Mouse (Mus musculus) liver, embryonic 13.5 days (tissue): ENCODE results near the gene Nck2. TPM values are rescaled to one million over a fixed set of nuclear protein-coding genes. Genes with fewer than 3 reads are reported as not detected.

Experiments
- ATAC-seq: fragments of 200-750 bp; cut with Nextera tagmentation; 2 replicates; pipeline ENCODE4 v1.8.0; 2017; ENCODE audit warnings: low read depth, mild to moderate bottlenecking, moderate number of reproducible peaks, moderate library complexity
- DNase-seq: peaks from one replicate; pipeline ENCODE4 v3.0.0; 2022
- H3K27ac ChIP-seq: fragments of 300-500 bp; sonication (generic); 2 replicates; pipeline ENCODE4 v1.5.1; 2015; ENCODE audit warnings: moderate library complexity, mild to moderate bottlenecking, inconsistent platforms
- H3K27me3 ChIP-seq: fragments of 300-500 bp; sonication (generic); 2 replicates; pipeline ENCODE4 v1.6.1; 2015; ENCODE audit warnings: mild to moderate bottlenecking, inconsistent platforms
- H3K36me3 ChIP-seq: fragments of 300-500 bp; sonication (generic); 2 replicates; pipeline ENCODE4 v1.6.1; 2015; ENCODE audit warnings: mild to moderate bottlenecking, inconsistent platforms
- H3K4me1 ChIP-seq: fragments of 300-500 bp; sonication (generic); replicated peaks from 2 replicates; pipeline ENCODE4 v1.6.1; 2015; ENCODE audit warnings: inconsistent platforms
- H3K4me2 ChIP-seq: fragments of 300-500 bp; sonication (generic); 2 replicates; pipeline ENCODE4 v1.6.1; 2015; ENCODE audit warnings: inconsistent platforms, mild to moderate bottlenecking, moderate library complexity
- H3K4me3 ChIP-seq: fragments of 300-500 bp; sonication (generic); replicated peaks from 2 replicates; pipeline ENCODE4 v1.5.1; 2015; ENCODE audit warnings: mild to moderate bottlenecking, inconsistent platforms
- H3K9ac ChIP-seq: fragments of 300-500 bp; sonication (generic); 2 replicates; pipeline ENCODE4 v1.6.1; 2015; ENCODE audit warnings: mild to moderate bottlenecking, inconsistent platforms
- H3K9me3 ChIP-seq: fragments of 300-500 bp; sonication (generic); replicated peaks from 2 replicates; pipeline ENCODE4 v1.6.1; 2016; ENCODE audit warnings: inconsistent platforms
- WGBS: fragments of 180-500 bp; shearing (Covaris S2); methylation state at CpG from one replicate; pipeline ENCODE4 v1.1.7; 2015; ENCODE audit not compliant: insufficient replicate concordance; 5-methylcytosine and 5-hydroxymethylcytosine counted together
- polyA plus RNA-seq: library from polyadenylated mRNA; unstranded; fragments of >200 nt; fragmentation: Nextera tagmentation; extraction: Ambion mirVana; gene quantifications from 2 replicates; pipeline ENCODE4 v1.2.1, GENCODE M21; 2015

The Nck2 gene
- polyA plus RNA-seq, 1 experiment from 2014 or later = 10.5 TPM

DNA sequence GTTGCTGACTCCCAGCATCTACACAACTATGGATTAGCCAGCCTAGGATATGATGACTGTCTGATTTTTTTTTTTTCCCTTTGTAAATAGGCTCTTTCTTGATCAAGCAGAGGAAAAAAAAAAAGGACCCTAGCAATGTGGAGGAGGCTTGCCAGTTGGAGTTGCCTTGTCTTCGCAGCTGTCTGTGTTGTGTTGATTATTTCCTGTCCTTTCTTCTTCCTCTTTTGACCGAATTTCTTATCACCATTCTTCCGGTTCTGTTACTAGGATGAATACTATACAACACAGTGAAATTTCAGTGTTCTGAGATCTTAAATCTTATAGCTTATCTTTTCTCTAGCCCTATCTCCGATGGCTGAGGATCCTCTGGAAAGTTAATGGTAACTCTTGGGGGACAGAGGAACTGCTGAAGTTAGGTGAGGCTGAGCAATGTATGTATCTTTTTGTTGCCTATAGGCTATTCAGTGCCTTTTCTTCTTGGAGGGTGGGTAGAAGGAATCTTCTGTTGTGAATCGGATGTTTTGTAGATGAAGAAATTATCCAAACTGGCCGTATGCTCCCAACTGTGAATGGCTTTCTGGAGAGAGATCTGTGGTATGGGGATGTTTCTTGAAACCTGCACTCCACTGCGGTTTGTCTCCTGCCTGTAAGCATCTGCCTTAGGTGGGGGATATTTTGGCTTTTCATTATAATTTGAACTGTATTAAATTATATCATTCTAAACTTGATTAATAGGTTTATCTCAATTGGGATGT lies 12.8 kb downstream of the Nck2 start:
- Histone ChIP-seq H3K4me2 (no peak overlapping the region), H3K36me3 (no peaks in the 10 kb centered on the region), H3K27me3 (no peaks in the 10 kb centered on the region), H3K9ac (no peak overlapping the region), H3K4me1 (peaks cover 77% of the 10 kb centered on the region), H3K27ac (no peak overlapping the region), H3K4me3 (no peak overlapping the region), H3K9me3 (no peaks in the 10 kb centered on the region)
- DNase-seq (no peak), ATAC-seq (no peak)
- 24% methylated on average over 7 of the region's 7 CpGs for WGBS

DNA sequence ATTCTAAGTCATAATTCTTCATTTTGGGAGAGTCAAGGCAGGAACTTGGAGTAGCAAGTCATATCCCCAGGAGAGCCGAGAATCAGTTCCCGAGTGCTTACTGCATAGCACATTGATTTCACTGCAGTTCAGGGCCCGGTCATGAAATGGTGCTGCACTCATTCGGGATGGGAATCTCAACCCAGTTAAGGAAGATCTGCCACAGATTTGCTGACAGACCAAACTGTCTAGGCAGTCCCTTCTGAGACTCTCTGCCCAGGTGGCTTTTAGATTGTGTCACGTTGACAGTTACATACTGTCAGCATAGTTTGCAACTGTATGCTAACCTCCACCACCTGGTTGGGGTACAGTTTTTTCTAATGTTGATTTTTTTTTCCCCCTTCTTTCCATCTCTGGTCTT lies 16.1 kb downstream of the Nck2 start:
- H3K4me1 ChIP-seq = peaks cover 76% of the 10 kb centered on the region
- ATAC-seq = no peak
- DNase-seq = no peak
- no peak overlapping the region for H3K9ac ChIP-seq
- 86% methylated on average over 5 of the region's 5 CpGs for WGBS
- no peak overlapping the region for H3K4me2 ChIP-seq
- no peak overlapping the region for H3K4me3 ChIP-seq
- no peaks in the 10 kb centered on the region for H3K36me3 ChIP-seq
- H3K9me3 ChIP-seq = no peaks in the 10 kb centered on the region
- no peak overlapping the region for H3K27ac ChIP-seq
- H3K27me3 ChIP-seq = no peaks in the 10 kb centered on the region

DNA sequence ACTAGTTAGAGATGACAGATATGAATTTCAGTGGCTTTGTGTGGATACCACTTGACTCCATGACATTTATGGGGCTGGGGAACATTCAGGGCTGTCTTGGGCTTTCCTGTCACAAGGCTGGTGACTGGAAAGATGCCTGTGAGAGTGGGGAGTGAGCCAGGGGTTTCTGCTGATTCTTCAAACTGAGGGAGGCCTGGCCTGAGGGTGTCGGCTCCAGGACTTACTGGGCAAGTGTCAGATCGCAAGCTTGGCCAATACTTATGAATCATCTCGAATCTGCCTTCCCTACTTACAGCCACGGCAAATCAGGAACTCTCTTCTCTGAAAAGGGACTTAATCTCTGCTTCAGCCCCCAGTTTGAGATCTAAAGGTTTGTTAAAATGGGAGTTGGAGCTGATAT lies 18.3 kb downstream of the Nck2 start:
- Histone ChIP-seq H3K4me3 (no peak overlapping the region), H3K27ac (0 out of 2 replicates have a peak overlapping the region, but pooled peaks have one; percentile 1), H3K4me2 (no peak overlapping the region), H3K36me3 (no peaks in the 10 kb centered on the region), H3K4me1 (peaks cover 76% of the 10 kb centered on the region), H3K9me3 (no peaks in the 10 kb centered on the region), H3K27me3 (no peaks in the 10 kb centered on the region), H3K9ac (no peak overlapping the region)
- ATAC-seq = no peak
- WGBS = 44% methylated on average over 4 of the region's 4 CpGs
- no peak for DNase-seq

DNA sequence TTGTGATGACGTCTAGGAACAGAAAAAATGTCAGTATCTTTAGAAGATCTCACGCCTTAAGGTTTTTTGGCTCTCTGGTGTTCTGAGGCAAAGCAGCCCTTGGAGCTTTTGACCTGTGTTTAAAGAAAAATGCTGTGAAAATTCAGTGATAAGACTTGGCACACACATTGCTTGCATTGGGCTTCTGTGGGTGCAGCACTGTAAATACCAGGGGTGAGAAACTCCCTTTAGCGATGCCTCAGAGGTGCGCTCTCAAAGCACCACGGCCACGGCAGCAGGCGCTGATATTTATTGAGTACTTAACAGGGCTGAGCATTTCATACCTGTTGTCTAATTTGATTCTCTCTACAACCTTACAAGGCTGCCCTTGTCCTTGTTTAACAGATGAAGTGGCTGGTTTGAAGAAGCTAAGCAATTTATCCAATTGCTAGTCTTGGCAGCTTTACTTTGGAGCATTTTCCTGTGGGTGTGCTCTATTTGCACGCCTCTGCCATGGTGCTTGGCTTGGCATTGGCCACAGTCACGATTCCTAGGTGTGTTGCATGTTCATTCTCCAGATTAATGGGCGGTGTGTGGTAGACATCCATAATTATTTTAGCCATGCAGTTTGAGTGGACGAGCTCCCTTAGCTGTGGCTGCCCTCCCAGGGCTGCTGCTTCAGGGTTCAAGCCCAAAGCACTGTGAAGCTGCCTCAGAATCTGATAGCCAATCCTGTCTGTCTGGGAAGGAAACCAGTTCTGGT lies 19.7 kb downstream of the Nck2 start:
- no peak for DNase-seq
- Histone ChIP-seq H3K4me2 (no peak overlapping the region), H3K27me3 (no peaks in the 10 kb centered on the region), H3K27ac (no peak overlapping the region), H3K9me3 (no peaks in the 10 kb centered on the region), H3K4me1 (peaks cover 78% of the 10 kb centered on the region), H3K9ac (no peak overlapping the region), H3K36me3 (no peaks in the 10 kb centered on the region), H3K4me3 (no peak overlapping the region)
- WGBS = 71% methylated on average over 11 of the region's 11 CpGs
- ATAC-seq = no peak

DNA sequence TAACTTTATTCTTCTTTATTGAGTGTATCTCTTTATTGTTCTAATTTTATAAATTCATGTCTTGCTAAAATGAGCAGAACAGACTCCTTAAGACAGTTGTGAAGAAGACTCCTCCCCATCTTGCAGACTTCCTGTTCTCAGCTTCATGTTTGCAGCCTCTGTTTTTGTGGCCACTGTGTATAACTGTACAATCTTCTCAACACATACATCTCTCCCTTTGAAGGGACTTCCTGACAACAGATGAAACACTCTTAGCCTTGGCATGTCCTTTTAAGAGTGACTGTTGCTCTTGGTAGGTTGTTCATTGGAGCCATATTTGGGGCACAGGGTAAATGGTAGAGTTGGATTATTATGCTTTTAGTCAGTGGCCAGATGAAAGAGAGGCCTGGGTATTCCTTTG lies 20.6 kb downstream of the Nck2 start:
- no peak overlapping the region for H3K4me2 ChIP-seq
- H3K27ac ChIP-seq = peak overlapping the region; percentile 11; the same call in 1 of the 2 replicates
- H3K9ac ChIP-seq = no peak overlapping the region
- DNase-seq (no peak), ATAC-seq (no peak)
- H3K9me3 ChIP-seq = no peaks in the 10 kb centered on the region
- H3K36me3 ChIP-seq = no peaks in the 10 kb centered on the region
- H3K27me3 ChIP-seq = no peaks in the 10 kb centered on the region
- peaks cover 78% of the 10 kb centered on the region for H3K4me1 ChIP-seq
- no peak overlapping the region for H3K4me3 ChIP-seq

DNA sequence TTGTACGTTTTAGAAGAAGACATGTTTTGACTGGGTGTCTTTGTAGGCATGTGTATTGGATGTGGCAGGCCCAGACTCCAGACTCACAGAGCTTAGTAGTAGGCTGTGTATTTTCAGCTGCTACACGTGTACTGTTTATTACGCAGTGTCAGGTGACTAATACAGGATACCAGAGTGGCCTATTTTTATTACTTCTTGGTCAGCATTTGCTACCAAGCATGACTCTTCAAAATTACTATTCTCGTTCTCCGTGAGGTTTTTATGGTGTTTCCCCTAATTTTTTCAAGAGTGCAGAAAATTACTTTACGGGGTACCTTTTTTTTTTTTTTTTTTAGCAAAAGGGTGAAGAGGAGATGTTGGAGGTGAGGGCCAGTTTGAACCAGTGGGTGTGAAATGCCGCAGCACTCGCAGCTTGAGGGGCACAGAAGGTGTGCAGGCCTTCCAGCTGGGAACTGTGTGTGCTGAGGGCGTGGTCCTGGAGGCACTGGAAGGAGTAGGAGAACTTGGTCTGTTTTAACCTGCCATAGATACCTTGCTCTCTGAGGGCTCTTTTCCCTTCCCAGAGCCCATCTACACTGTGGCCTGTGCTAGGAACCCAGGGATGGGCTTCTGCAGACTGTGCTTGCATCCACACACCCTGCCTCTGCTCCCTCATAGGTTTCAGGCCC lies 21.7 kb downstream of the Nck2 start:
- no peaks in the 10 kb centered on the region for H3K36me3 ChIP-seq
- H3K4me2 ChIP-seq = no peak overlapping the region
- no peaks in the 10 kb centered on the region for H3K9me3 ChIP-seq
- peaks cover 87% of the 10 kb centered on the region for H3K4me1 ChIP-seq
- DNase-seq = no peak
- ATAC-seq = no peak
- H3K9ac ChIP-seq = no peak overlapping the region
- no peaks in the 10 kb centered on the region for H3K27me3 ChIP-seq
- H3K27ac ChIP-seq = peak overlapping the region; percentile 11; the same call in 1 of the 2 replicates
- 68% methylated on average over 9 of the region's 9 CpGs for WGBS
- H3K4me3 ChIP-seq = no peak overlapping the region

DNA sequence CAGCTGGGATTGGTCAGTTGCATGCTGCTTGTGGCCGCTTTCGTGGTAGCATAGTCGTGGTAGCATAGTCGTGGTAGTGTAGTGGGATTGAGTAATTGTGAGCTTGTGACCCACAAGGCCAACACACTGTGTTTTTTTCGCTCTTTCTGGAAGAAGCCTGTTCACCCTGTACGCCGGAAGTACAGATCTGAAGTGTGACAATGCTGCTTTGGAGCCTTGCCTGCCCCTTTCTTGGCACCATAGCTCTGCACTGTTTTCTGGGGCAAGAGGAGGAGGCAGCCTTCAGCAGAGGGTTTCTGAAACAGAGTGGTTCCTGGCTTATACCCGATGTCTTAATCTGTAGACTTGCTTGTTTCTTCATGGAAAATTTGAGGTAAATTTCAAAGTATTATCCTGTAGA lies 23.3 kb downstream of the Nck2 start:
- DNase-seq = no peak
- no peak overlapping the region for H3K9ac ChIP-seq
- ATAC-seq = no peak
- no peak overlapping the region for H3K4me3 ChIP-seq
- WGBS = 49% methylated on average over 8 of the region's 8 CpGs
- no peaks in the 10 kb centered on the region for H3K27me3 ChIP-seq
- no peaks in the 10 kb centered on the region for H3K36me3 ChIP-seq
- no peak overlapping the region for H3K4me2 ChIP-seq
- H3K4me1 ChIP-seq = peaks cover 92% of the 10 kb centered on the region
- peak overlapping the region; percentile 9; the same call in 1 of the 2 replicates for H3K27ac ChIP-seq
- H3K9me3 ChIP-seq = no peaks in the 10 kb centered on the region

DNA sequence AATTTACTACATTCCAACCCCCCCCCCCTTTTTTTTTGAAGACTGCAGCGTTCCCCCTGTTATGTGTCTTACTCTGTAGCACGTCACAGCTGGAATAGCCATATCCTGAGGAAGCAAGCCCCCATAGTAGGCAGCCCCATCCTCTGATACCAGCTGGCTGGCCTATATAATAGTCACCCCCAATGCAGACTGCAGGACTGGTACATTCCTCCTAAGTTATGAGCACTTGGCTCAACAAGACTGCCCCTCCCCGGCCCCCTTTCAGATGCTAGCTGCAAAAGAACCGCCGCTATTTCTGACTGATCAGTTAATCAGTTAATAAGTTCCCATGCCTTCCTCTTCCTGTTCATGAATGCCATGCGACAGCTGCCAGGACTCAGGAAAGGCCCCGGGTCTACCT lies 23.8 kb downstream of the Nck2 start:
- Histone ChIP-seq H3K27ac (peak overlapping the region; percentile 3; the same call in 1 of the 2 replicates), H3K27me3 (no peaks in the 10 kb centered on the region), H3K4me3 (no peak overlapping the region), H3K4me1 (peaks cover 89% of the 10 kb centered on the region), H3K4me2 (no peak overlapping the region), H3K9me3 (no peaks in the 10 kb centered on the region), H3K36me3 (no peaks in the 10 kb centered on the region), H3K9ac (no peak overlapping the region)
- WGBS = 42% methylated on average over 7 of the region's 7 CpGs
- ATAC-seq (no peak), DNase-seq (no peak)

DNA sequence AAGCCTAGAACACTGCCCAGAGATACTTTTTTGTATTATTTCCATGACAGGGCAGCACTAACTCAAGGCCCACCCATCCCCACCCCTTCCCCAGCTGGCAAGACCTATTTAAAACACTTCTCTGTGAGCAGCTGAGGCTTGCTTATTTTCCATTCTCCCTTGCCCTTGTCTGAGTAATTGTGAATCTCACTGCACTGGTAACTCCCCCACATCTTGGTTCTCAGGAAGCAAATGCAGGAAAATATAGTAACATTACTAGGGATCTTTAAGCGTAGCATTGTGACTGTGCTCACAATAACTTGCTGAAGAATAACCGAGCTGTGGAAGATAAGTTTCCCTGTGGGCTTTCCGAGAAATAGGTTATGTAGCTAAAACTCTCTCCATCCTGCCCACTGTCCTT lies 24.6 kb downstream of the Nck2 start:
- Histone ChIP-seq H3K4me3 (no peak overlapping the region), H3K27me3 (no peaks in the 10 kb centered on the region), H3K4me2 (no peak overlapping the region), H3K36me3 (no peaks in the 10 kb centered on the region), H3K9me3 (no peaks in the 10 kb centered on the region), H3K4me1 (peaks cover 90% of the 10 kb centered on the region), H3K27ac (peak overlapping the region; percentile 3; the same call in 1 of the 2 replicates), H3K9ac (no peak overlapping the region)
- WGBS = 72% methylated on average over 3 of the region's 3 CpGs
- DNase-seq (no peak), ATAC-seq (no peak)

DNA sequence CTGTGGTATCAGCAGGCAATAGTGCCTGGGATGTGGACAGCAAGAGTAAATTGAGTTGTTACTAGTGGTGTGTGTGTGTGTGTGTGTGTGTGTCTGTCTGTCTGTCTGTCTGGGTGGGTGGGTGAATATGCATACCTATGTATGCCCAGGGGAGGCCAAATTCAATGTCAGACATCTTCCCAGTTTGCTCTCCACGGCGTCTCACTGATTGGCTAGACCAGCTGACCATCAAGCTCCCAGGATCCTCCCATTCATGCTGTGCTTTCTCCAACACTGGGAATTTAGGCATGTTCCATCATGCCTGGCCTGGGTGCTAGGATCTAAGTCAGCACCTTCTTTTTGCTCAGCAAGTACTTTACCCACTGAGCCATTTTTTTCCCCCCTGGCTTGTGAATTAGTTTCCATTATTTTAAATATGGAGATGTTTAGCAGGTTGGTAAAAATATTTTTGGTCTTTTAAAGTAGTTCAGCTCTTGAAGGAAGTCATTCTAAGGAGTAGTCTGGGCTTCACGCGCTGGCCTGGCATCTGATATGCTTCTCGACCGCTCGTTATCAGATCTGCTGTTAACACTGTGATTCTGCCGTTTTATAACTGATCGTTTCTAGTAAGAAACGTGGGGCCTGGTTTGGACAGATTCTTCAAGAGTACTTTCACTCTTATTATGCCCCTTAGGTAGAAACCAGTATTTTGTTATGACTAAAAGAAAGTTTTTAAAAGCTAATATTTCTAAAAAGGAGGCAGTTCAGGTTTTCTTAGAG lies 26.2 kb downstream of the Nck2 start:
- Histone ChIP-seq H3K27me3 (no peaks in the 10 kb centered on the region), H3K9ac (no peak overlapping the region), H3K4me2 (no peak overlapping the region), H3K27ac (no peak overlapping the region), H3K4me3 (no peak overlapping the region), H3K9me3 (no peaks in the 10 kb centered on the region), H3K36me3 (no peaks in the 10 kb centered on the region), H3K4me1 (peaks cover 93% of the 10 kb centered on the region)
- no peak for ATAC-seq
- DNase-seq = no peak
- WGBS = 44% methylated on average over 10 of the region's 10 CpGs
